Comparison of ENCODE assay signal across 1 mouse cellular context in genomic region chr6:82996740-82997315, GRCm38 (mm10).
A peak's percentile ranks its signal among the peaks of the same experiment; 100 is the strongest.
TF ChIP-seq lines count a peak whose summit lies in the region.

No protein-coding gene starts in this region.

TF ChIP-seq in CH12.LX, 34 proteins besides CTCF, POLR2A, EP300 and RAD21:
- TF ChIP-seq CHD2 (IDR thresholded peaks at IDR 0.05; ENCODE audit: low read length) (no peak), MEF2A (IDR thresholded peaks at IDR 0.05; ENCODE audit: borderline replicate concordance, low read depth, low read length) (peak; percentile 66), PAX5 (IDR thresholded peaks at IDR 0.05; ENCODE audit: low read length) (no peak), E2F4 (IDR thresholded peaks at IDR 0.05; ENCODE audit: insufficient replicate concordance, low read depth, low read length) (0 out of 2 replicates have a peak, but pooled peaks have one; percentile 47), MXI1 (IDR thresholded peaks at IDR 0.05; ENCODE audit: low read depth, low read length) (peak; percentile 98), TCF12 (IDR thresholded peaks at IDR 0.05; ENCODE audit: low read depth, low read length) (peak; percentile 56), SIN3A (IDR thresholded peaks at IDR 0.05; ENCODE audit: low read length) (peak; percentile 98), KAT2A (IDR thresholded peaks at IDR 0.05; ENCODE audit: insufficient replicate concordance, low read length) (0 out of 2 replicates have a peak, but pooled peaks have one; percentile 18), RCOR1 (conservative IDR thresholded peaks at IDR 0.05; ENCODE audit: low read depth, low read length) (0 out of 2 replicates have a peak, but pooled peaks have one; percentile 57), BHLHE40 (IDR thresholded peaks at IDR 0.05; ENCODE audit: low read depth, low read length) (peak; percentile 62), JUND (conservative IDR thresholded peaks at IDR 0.05; ENCODE audit: low read depth, low read length) (peak; percentile 63), SMC3 (IDR thresholded peaks at IDR 0.05; ENCODE audit: low read depth, low read length) (peak; percentile 88), ZKSCAN1 (IDR thresholded peaks at IDR 0.05; ENCODE audit: borderline replicate concordance, low read depth, low read length) (no peak), ZMIZ1 (IDR thresholded peaks at IDR 0.05; ENCODE audit: low read depth, low read length) (0 out of 2 replicates have a peak, but pooled peaks have one; percentile 21), ZNF384 (IDR thresholded peaks at IDR 0.05; ENCODE audit: low read depth, low read length) (peak; percentile 89), HCFC1 (IDR thresholded peaks at IDR 0.05; ENCODE audit: low read depth, low read length) (peak; percentile 62), CHD1 (IDR thresholded peaks at IDR 0.05; ENCODE audit: low read depth, low read length) (no peak), IRF4 (IDR thresholded peaks at IDR 0.05; ENCODE audit: low read depth, low read length) (peak; percentile 60; the same call in 1 of the 2 replicates), TBP (conservative IDR thresholded peaks at IDR 0.05; ENCODE audit: low read depth, low read length) (0 out of 2 replicates have a peak, but pooled peaks have one; percentile 43), JUN (IDR thresholded peaks at IDR 0.05; ENCODE audit: insufficient read depth, low read depth, low read length) (no peak), POLR2AphosphoS2 (IDR thresholded peaks at IDR 0.05; ENCODE audit: low read depth, low read length) (no peak), MAZ (IDR thresholded peaks at IDR 0.05; ENCODE audit: low read depth, low read length) (peak; percentile 77; the same call in 1 of the 2 replicates), ETS1 (conservative IDR thresholded peaks at IDR 0.05; ENCODE audit: low read depth, low read length) (no peak; the same call in 1 of the 2 replicates), USF2 (conservative IDR thresholded peaks at IDR 0.05; ENCODE audit: low read depth, low read length) (0 out of 2 replicates have a peak, but pooled peaks have one; percentile 12), ZC3H11A (IDR thresholded peaks at IDR 0.05; ENCODE audit: low read depth, low read length) (peak; percentile 59), NELFE (IDR thresholded peaks at IDR 0.05; ENCODE audit: low read depth, low read length) (peak; percentile 43), MAFK (IDR thresholded peaks at IDR 0.05; ENCODE audit: insufficient replicate concordance, low read length) (peak; percentile 60; the same call in 1 of the 2 replicates), ELF1 (IDR thresholded peaks at IDR 0.05; ENCODE audit: low read depth, low read length) (peak; percentile 39; the same call in 1 of the 2 replicates), UBTF (IDR thresholded peaks at IDR 0.05; ENCODE audit: low read depth, low read length) (no peak), MYC (IDR thresholded peaks at IDR 0.05; ENCODE audit: low read depth, low read length) (peak; percentile 99), NRF1 (IDR thresholded peaks at IDR 0.05; ENCODE audit: low read depth, low read length) (peak; percentile 51; the same call in 1 of the 2 replicates), MAX (IDR thresholded peaks at IDR 0.05; ENCODE audit: low read length) (peak; percentile 99), GABPA (IDR thresholded peaks at IDR 0.05; ENCODE audit: insufficient replicate concordance, low read depth, low read length) (no peak), USF1 (IDR thresholded peaks at IDR 0.05; ENCODE audit: low read depth, low read length) (peak; percentile 57)
